Mouse (Mus musculus): ENCODE measurements around the gene Pld2. TPM values are rescaled to one million over a fixed set of nuclear protein-coding genes. Genes with fewer than 3 reads are reported as not detected.

Gene Pld2
- polyA plus RNA-seq (2015; fragmentation: Nextera tagmentation; extraction: Ambion mirVana): 7.4 and 8.8 TPM in 2 replicates

- peak within 1 kb of the TSS; percentile 59 for H3K4me3 ChIP-seq
Measured at GRCm38 (mm10) chr11:70539877-70540587, at the start of gene Pld2. Pld2 (plus strand) TSS chr11:70540064.

DNA sequence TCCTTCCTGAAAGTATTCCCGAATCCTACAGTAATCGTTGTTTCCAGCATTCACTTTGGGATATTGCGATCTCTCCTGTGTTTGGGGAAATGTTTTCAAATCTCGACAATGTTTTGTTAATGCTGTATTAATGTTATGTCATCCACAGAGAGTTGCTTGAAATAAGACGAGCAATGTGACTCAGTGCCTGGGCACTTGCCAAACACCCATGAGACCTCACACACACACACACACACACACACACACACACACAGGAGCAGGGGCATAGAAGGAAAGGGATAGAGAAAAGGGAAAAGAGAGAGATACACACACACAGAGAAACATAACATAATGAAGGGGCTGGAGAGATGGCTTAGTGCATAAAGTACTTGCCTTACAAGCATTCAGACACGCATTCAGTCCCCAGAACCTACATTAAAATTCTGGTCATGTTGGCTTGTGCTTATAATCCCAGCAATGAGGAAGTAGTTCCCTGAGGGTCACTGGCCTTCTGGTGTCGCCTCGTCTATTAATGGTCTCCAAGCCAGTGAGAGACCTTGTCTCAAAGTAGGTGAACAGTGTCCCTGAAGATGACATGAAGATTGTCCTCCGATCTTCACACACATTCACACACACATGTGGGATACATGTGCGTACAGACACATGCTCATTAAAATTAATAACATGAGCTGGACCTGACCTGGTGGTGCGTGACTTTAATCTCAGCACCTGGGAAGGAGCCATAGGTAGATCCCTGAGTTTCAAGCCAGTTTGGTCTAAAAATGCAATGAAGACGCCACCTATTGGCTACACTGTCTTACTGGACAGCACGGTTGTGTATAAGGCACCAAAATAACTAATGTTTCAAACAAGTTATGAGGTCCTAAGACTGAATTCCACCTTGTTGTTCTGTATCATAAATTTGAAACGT is 40.0 kb upstream of the Pld2 start:
- ATAC-seq (ENCODE audit: low read depth): no peak
- H3K9ac ChIP-seq: no peak overlapping the region
- no peaks in the 10 kb centered on the region for H3K4me1 ChIP-seq (replicated peaks)
- H3K27me3 ChIP-seq: no peaks in the 10 kb centered on the region
- no peak overlapping the region for H3K4me3 ChIP-seq
- no peaks in the 10 kb centered on the region for H3K9me3 ChIP-seq
- H3K4me2 ChIP-seq: no peak overlapping the region
- H3K36me3 ChIP-seq: no peaks in the 10 kb centered on the region
- H3K27ac ChIP-seq (replicated peaks): no peak overlapping the region
- 70% methylated on average over 14 of the region's 14 CpGs for WGBS

More at GRCm38 (mm10) chr11:70539877-70540587, at the start of gene Pld2:
- Histone ChIP-seq H3K27me3 (peaks cover 40% of the 10 kb centered on the region), H3K36me3 (no peaks in the 10 kb centered on the region), H3K27ac (replicated peaks) (no peak within 1 kb of the TSS), H3K9me3 (no peaks in the 10 kb centered on the region), H3K4me1 (replicated peaks) (peaks cover 18% of the 10 kb centered on the region), H3K4me2 (peak within 1 kb of the TSS; percentile 72), H3K9ac (peak within 1 kb of the TSS; percentile 77)
- ATAC-seq (ENCODE audit: low read depth): peak; percentile 93
- under 1% methylated on average over 61 of the region's 65 CpGs for WGBS

DNA sequence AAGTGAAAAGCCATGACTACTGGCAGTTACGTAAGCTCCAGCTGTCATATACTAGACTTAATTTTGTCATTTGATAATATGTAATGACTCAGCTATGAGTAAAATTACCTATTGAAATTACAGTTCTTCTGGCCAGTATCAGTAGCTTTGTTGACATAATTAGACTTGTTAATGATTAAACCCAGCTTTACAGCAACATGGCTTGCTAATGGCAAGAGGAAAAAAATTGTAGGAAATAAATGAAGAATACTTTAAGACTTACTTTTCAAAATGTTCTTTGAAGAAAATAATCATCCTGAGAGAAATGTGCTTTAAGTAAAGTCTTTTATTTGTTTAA is 39.4 kb upstream of the Pld2 start:
- Histone ChIP-seq H3K27ac (replicated peaks) (no peak overlapping the region), H3K4me1 (replicated peaks) (no peaks in the 10 kb centered on the region), H3K9ac (no peak overlapping the region), H3K27me3 (no peaks in the 10 kb centered on the region), H3K4me2 (no peak overlapping the region), H3K36me3 (no peaks in the 10 kb centered on the region), H3K9me3 (no peaks in the 10 kb centered on the region), H3K4me3 (no peak overlapping the region)
- 98% methylated on average over 1 of the region's 1 CpGs for WGBS
- ATAC-seq (ENCODE audit: low read depth): no peak

DNA sequence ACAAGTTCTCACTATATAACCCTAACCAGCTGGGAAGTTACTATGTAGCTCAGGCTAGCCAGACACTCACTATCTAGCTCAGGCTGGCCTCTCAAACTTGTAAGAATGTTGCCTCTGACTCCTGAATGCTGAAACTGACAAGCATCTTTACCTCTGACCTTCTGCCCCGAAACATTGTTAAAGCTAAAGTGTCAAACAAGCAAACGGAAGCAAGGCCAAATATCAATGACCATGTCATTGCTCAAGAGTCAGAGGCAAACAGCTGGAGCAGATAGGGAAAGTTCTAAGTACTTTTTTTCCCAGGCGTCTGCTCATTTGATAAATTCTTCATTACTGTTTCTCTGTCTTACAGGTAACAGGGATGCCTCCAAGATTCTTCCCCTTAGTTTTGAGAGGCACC is 37.8 kb upstream of the Pld2 start:
- Histone ChIP-seq H3K4me3 (no peak overlapping the region), H3K27me3 (no peaks in the 10 kb centered on the region), H3K4me2 (no peak overlapping the region), H3K4me1 (replicated peaks) (no peaks in the 10 kb centered on the region), H3K27ac (replicated peaks) (no peak overlapping the region), H3K9ac (no peak overlapping the region), H3K9me3 (no peaks in the 10 kb centered on the region), H3K36me3 (no peaks in the 10 kb centered on the region)
- WGBS: 74% methylated on average over 3 of the region's 3 CpGs
- ATAC-seq (ENCODE audit: low read depth): no peak

- 86% methylated on average over 9 of the region's 9 CpGs for WGBS
- no peak within 1 kb of the TSS for H3K9ac ChIP-seq
Measured at GRCm38 (mm10) chr11:70504970-70505369, 34.9 kb upstream of the Pld2 start, which contains the start of gene Tm4sf5. Tm4sf5 (plus strand) TSS chr11:70505244.

GRCm38 (mm10) chr11:70506385-70506784 is 33.5 kb upstream of the Pld2 start:
- H3K27ac ChIP-seq (replicated peaks): no peak overlapping the region
- H3K36me3 ChIP-seq: no peaks in the 10 kb centered on the region
- ATAC-seq (ENCODE audit: low read depth): no peak
- H3K4me1 ChIP-seq (replicated peaks): peaks cover 6% of the 10 kb centered on the region; the same call in 1 of the 2 replicates
- no peak overlapping the region for H3K4me2 ChIP-seq
- no peak overlapping the region for H3K4me3 ChIP-seq
- 37% methylated on average over 4 of the region's 4 CpGs for WGBS
- H3K9ac ChIP-seq: no peak overlapping the region
- 0 out of 2 replicates have a peak, but pooled peaks cover 5% of the 10 kb centered on the region for H3K27me3 ChIP-seq
- no peaks in the 10 kb centered on the region for H3K9me3 ChIP-seq

More at GRCm38 (mm10) chr11:70504970-70505369, 34.9 kb upstream of the Pld2 start, which contains the start of gene Tm4sf5:
- Histone ChIP-seq H3K36me3 (no peaks in the 10 kb centered on the region), H3K27me3 (0 out of 2 replicates have a peak, but pooled peaks cover 5% of the 10 kb centered on the region), H3K27ac (replicated peaks) (no peak within 1 kb of the TSS), H3K9me3 (no peaks in the 10 kb centered on the region), H3K4me2 (no peak within 1 kb of the TSS), H3K4me1 (replicated peaks) (peaks cover 5% of the 10 kb centered on the region; the same call in 1 of the 2 replicates), H3K4me3 (no peak within 1 kb of the TSS)
- ATAC-seq (ENCODE audit: low read depth): no peak

DNA sequence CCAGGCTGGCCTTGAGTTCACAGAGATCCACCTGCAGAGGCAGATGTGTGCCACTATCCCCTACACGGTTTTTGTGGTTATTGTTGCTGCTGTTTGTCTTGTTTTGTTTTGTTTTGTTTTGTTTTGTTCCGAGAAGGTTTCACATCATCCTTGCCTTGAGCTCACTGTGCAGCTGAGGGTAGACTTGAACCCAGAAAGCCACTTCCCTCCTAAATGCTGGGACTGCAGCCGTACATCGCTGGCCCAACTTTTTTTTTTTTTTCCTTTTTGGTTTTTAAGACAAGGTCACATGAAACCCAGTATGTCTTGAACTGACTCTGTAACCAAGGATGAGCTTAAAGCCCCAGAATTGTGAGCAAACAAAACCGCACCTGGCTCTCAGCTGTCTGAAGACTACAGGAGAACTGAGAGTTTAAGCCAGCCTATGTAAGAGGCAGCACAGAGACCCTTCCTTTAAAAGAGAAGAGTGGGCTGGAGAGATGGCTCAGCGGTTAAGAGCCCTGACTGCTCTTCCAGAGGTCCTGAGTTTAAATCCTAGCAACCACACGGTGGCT is 32.8 kb upstream of the Pld2 start:
- no peaks in the 10 kb centered on the region for H3K36me3 ChIP-seq
- no peak overlapping the region for H3K27ac ChIP-seq (replicated peaks)
- ATAC-seq (ENCODE audit: low read depth): no peak
- H3K9me3 ChIP-seq: no peaks in the 10 kb centered on the region
- H3K9ac ChIP-seq: no peak overlapping the region
- no peak overlapping the region for H3K4me2 ChIP-seq
- H3K4me1 ChIP-seq (replicated peaks): peaks cover 6% of the 10 kb centered on the region; the same call in 1 of the 2 replicates
- H3K4me3 ChIP-seq: no peak overlapping the region
- 77% methylated on average over 7 of the region's 7 CpGs for WGBS
- 0 out of 2 replicates have a peak, but pooled peaks cover 5% of the 10 kb centered on the region for H3K27me3 ChIP-seq

DNA sequence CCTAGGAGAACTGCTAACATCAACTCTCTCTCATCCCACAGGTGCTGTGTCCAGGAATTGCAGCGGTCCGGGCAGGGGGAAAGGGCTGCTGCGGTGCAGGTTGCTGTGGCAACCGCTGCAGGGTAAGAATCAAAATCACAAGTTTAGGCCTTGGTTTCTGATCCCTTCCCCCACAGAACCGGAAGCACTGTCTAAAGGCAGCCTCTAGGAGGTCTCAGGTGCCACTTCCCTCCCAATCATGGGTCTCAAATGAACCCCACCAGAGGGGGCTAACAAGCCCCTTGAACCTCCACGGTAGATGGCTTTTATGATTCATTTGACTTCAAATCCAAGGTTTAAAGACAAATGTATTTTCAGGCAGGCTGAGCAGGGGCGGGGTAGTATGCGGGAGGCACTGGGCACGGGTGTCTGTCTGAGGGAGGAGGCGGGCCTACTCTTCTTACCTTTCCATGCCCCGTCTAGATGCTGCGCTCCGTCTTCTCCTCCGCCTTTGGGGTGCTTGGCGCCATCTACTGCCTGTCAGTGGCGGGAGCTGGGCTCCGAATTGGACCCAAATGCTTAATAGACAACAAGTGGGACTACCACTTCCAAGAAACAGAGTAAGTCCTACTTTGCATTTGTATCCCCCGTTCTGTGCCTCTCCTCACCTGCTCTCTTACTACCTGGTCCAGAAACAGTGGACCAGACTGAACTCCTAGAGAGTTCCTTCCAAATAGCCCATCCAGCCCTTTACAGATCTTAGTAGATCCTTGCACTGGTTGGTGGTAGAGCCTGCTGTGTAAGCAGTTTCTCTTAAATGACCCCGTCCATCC is 29.9 kb upstream of the Pld2 start:
- H3K4me3 ChIP-seq: no peak overlapping the region
- no peaks in the 10 kb centered on the region for H3K9me3 ChIP-seq
- peak overlapping the region; percentile 22 for H3K4me2 ChIP-seq
- peak; percentile 84; the same call in 1 of the 2 replicates for ATAC-seq (ENCODE audit: low read depth)
- 10% methylated on average over 19 of the region's 19 CpGs for WGBS
- H3K4me1 ChIP-seq (replicated peaks): peaks cover 6% of the 10 kb centered on the region; the same call in 1 of the 2 replicates
- H3K27ac ChIP-seq (replicated peaks): no peak overlapping the region
- no peak overlapping the region for H3K9ac ChIP-seq
- no peaks in the 10 kb centered on the region for H3K36me3 ChIP-seq
- H3K27me3 ChIP-seq: 0 out of 2 replicates have a peak, but pooled peaks cover 5% of the 10 kb centered on the region

- H3K27ac ChIP-seq (replicated peaks): no peak overlapping the region
- H3K9me3 ChIP-seq: no peaks in the 10 kb centered on the region
- peaks cover 6% of the 10 kb centered on the region; the same call in 1 of the 2 replicates for H3K4me1 ChIP-seq (replicated peaks)
- no peak for ATAC-seq (ENCODE audit: low read depth)
- 0 out of 2 replicates have a peak, but pooled peaks cover 5% of the 10 kb centered on the region for H3K27me3 ChIP-seq
- H3K9ac ChIP-seq: no peak overlapping the region
- WGBS: 71% methylated on average over 2 of the region's 2 CpGs
- no peak overlapping the region for H3K4me2 ChIP-seq
- no peaks in the 10 kb centered on the region for H3K36me3 ChIP-seq
- no peak overlapping the region for H3K4me3 ChIP-seq
Measured at GRCm38 (mm10) chr11:70511242-70511641, 28.6 kb upstream of the Pld2 start.

- ATAC-seq (ENCODE audit: low read depth): no peak
- Histone ChIP-seq H3K27me3 (0 out of 2 replicates have a peak, but pooled peaks cover 5% of the 10 kb centered on the region), H3K4me2 (no peak overlapping the region), H3K4me1 (replicated peaks) (peaks cover 6% of the 10 kb centered on the region; the same call in 1 of the 2 replicates), H3K4me3 (no peak overlapping the region), H3K9me3 (no peaks in the 10 kb centered on the region), H3K27ac (replicated peaks) (no peak overlapping the region), H3K9ac (no peak overlapping the region), H3K36me3 (no peaks in the 10 kb centered on the region)
- WGBS: 94% methylated on average over 7 of the region's 7 CpGs
Measured at GRCm38 (mm10) chr11:70511825-70512224, 28.0 kb upstream of the Pld2 start.

GRCm38 (mm10) chr11:70512709-70513342 is 27.0 kb upstream of the Pld2 start:
- Histone ChIP-seq H3K4me3 (no peak overlapping the region), H3K9me3 (no peaks in the 10 kb centered on the region), H3K9ac (no peak overlapping the region), H3K36me3 (no peaks in the 10 kb centered on the region), H3K4me2 (no peak overlapping the region), H3K4me1 (replicated peaks) (peaks cover 6% of the 10 kb centered on the region; the same call in 1 of the 2 replicates), H3K27ac (replicated peaks) (no peak overlapping the region), H3K27me3 (0 out of 2 replicates have a peak, but pooled peaks cover 5% of the 10 kb centered on the region)
- no peak for ATAC-seq (ENCODE audit: low read depth)
- 78% methylated on average over 7 of the region's 7 CpGs for WGBS

Measured in neural tube, embryonic 13.5 days (tissue).